18 mouse cellular contexts compared by ENCODE assay signal in the genomic region with DNA sequence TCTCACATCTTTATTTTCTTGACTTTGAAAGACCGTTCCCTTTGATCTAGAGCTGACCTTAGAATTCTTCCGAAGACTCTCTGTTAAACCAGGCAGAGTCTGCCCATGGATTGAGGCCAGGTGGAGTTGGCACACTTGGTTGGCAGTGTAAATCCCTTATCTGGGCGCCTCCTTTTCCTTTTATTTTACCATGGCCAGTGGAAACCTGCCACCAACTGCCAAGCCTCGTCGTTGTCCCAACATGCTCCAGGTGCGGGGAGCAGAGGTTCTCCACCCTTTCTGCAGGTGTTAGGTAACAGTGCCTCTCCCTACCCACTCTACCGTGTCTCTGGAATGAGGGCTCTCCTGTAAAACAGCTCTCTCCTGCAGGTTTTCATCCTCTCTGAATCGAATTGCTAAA. TPM values are rescaled to one million over a fixed set of nuclear protein-coding genes. Genes with fewer than 3 reads are reported as not detected.
DNase-seq lines count a peak whose midpoint lies in the region; ATAC-seq lines count a peak whose summit lies in the region.
"Had no signal": no experiment of that assay in that cellular context is flagged by ENCODE, and none has a peak within 500 bp of the region (broad histone marks: within the 10 kb centered on the region; RNA-seq: fewer than 3 reads in every experiment).

No protein-coding gene starts in this region.

- no peaks in the 10 kb centered on the region for H3K27me3 ChIP-seq in stomach, embryonic 16.5 days (ENCODE audit: control insufficient read depth, insufficient read depth, low read length)
- H3K27me3 ChIP-seq in midbrain, embryonic 10.5 days (ENCODE audit: low read depth, poor library complexity, severe bottlenecking), result peaks cover 29% of the 10 kb centered on the region
- H3K27me3 ChIP-seq: limb, embryonic 13.5 days had no signal

- no peaks in the 10 kb centered on the region for H3K4me1 ChIP-seq in stomach, embryonic 16.5 days (ENCODE audit: control insufficient read depth, insufficient read depth, low read length)
- peaks cover 4% of the 10 kb centered on the region for H3K4me1 ChIP-seq in midbrain, embryonic 10.5 days
- H3K4me1 ChIP-seq: heart, embryonic 15.5 days; limb, embryonic 13.5 days had no signal

- 73% methylated on average over 8 of the region's 8 CpGs for WGBS in stomach, embryonic 16.5 days
- WGBS in midbrain, embryonic 10.5 days, result 91% methylated on average over 8 of the region's 8 CpGs

- peak overlapping the region; percentile 38; the same call in 1 of the 2 replicates for H3K27ac ChIP-seq in stomach, embryonic 16.5 days (ENCODE audit: low read length)
- H3K27ac ChIP-seq in midbrain, embryonic 10.5 days (replicated peaks), result no peak overlapping the region
- H3K27ac ChIP-seq: heart, embryonic 15.5 days; layer of hippocampus, adult 2 months; limb, embryonic 13.5 days had no signal

- no peaks in the 10 kb centered on the region for H3K36me3 ChIP-seq in stomach, embryonic 16.5 days (ENCODE audit: control insufficient read depth, insufficient read depth, low read length)
- H3K36me3 ChIP-seq in midbrain, embryonic 10.5 days, result no peaks in the 10 kb centered on the region
- H3K36me3 ChIP-seq: heart, embryonic 15.5 days; limb, embryonic 13.5 days had no signal

- no peak overlapping the region for H3K4me3 ChIP-seq in stomach, embryonic 16.5 days (replicated peaks; ENCODE audit: low read length)
- no peak overlapping the region for H3K4me3 ChIP-seq in midbrain, embryonic 10.5 days
- H3K4me3 ChIP-seq: erythroblast, embryonic 14.5 days; heart, embryonic 15.5 days; layer of hippocampus, adult 2 months; limb, embryonic 13.5 days had no signal

- H3K9me3 ChIP-seq in stomach, embryonic 16.5 days (replicated peaks; ENCODE audit: control insufficient read depth, low read length), result no peaks in the 10 kb centered on the region
- no peaks in the 10 kb centered on the region for H3K9me3 ChIP-seq in midbrain, embryonic 10.5 days (replicated peaks)
- H3K9me3 ChIP-seq: heart, embryonic 15.5 days; limb, embryonic 13.5 days had no signal

- peak; percentile 47 to 48 for DNase-seq in cerebellum, adult 18-20 months
- no peak for DNase-seq in cerebellum, adult 8-10 months
- peak; percentile 30 to 71 for DNase-seq in urinary bladder, adult 18-20 months (ENCODE audit: low spot score in 2 of 2)
- no peak for DNase-seq in urinary bladder, postnatal 4 days (ENCODE audit: low spot score in 2 of 2)
- DNase-seq in cerebellum, postnatal 25 days, result peak; percentile 54 to 73
- DNase-seq in thymus, postnatal 14 days, result no peak
- DNase-seq in midbrain, embryonic 10.5 days (ENCODE audit: low spot score), result no peak
- DNase-seq: B cell, adult 2 months; embryo, embryonic 11 days; gastrocnemius, postnatal 36 days; right cerebral cortex, postnatal 25 days; thymus, postnatal 25 days had no signal

- no peak overlapping the region for H3K9ac ChIP-seq in stomach, embryonic 16.5 days (ENCODE audit: low read length)
- H3K9ac ChIP-seq: heart, embryonic 15.5 days; limb, embryonic 13.5 days had no signal

- H3K4me2 ChIP-seq in stomach, embryonic 16.5 days (ENCODE audit: low read depth, low read length), result no peak overlapping the region
- H3K4me2 ChIP-seq: heart, embryonic 15.5 days; limb, embryonic 13.5 days had no signal

- peak; percentile 57; the same call in 1 of the 2 replicates for ATAC-seq in stomach, embryonic 16.5 days (ENCODE audit: insufficient read depth, low FRiP score)
- ATAC-seq: intestine, postnatal 0 days had no signal

RNA-seq across cellular contexts. Expression of a gene that starts 38.1 kb away (rescaled TPM):
- 22.6 and 24.1 TPM in 2 replicates for polyA plus RNA-seq in stomach, embryonic 16.5 days (2015; fragmentation: Nextera tagmentation; extraction: Ambion mirVana)
- polyA plus RNA-seq in midbrain, embryonic 10.5 days (2016; fragmentation: Nextera tagmentation; extraction: Ambion mirVana), result 13.8 and 13.9 TPM in 2 replicates

RNA-seq across cellular contexts. Expression of a gene that starts 38.9 kb away (rescaled TPM):
- polyA plus RNA-seq in stomach, embryonic 16.5 days (2015; fragmentation: Nextera tagmentation; extraction: Ambion mirVana), result 989 and 1,059 TPM in 2 replicates
- 1,095 and 1,127 TPM in 2 replicates for polyA plus RNA-seq in midbrain, embryonic 10.5 days (2016; fragmentation: Nextera tagmentation; extraction: Ambion mirVana)

Comparison
In these comparisons a context has a peak if more than half of its experiments do, and no peak if none do; other contexts are left out.
1. DNase-seq: peak in cerebellum, adult 18-20 months (2 of 2), urinary bladder, adult 18-20 months (2 of 2) and cerebellum, postnatal 25 days (2 of 2); none in cerebellum, adult 8-10 months (single experiment), urinary bladder, postnatal 4 days (0 of 2), thymus, postnatal 14 days (single experiment) and midbrain, embryonic 10.5 days (single experiment).